Mouse (Mus musculus) liver, adult 2 months (tissue): Measurements from ENCODE around the gene Agap3.

Experiments
- CTCF ChIP-seq: fragments of 200-500 bp; IDR thresholded peaks from 2 replicates; pipeline ENCODE4 v1.5.1; 2011; ENCODE audit warnings: low read depth, low read length, control low read depth
- POLR2A ChIP-seq: fragments of 200-500 bp; IDR thresholded peaks from 2 replicates; pipeline ENCODE4 v1.6.1; 2011; ENCODE audit warnings: low read length, control low read depth; ENCODE audit not compliant: insufficient read depth; ENCODE audit errors: extremely low read depth

DNA sequence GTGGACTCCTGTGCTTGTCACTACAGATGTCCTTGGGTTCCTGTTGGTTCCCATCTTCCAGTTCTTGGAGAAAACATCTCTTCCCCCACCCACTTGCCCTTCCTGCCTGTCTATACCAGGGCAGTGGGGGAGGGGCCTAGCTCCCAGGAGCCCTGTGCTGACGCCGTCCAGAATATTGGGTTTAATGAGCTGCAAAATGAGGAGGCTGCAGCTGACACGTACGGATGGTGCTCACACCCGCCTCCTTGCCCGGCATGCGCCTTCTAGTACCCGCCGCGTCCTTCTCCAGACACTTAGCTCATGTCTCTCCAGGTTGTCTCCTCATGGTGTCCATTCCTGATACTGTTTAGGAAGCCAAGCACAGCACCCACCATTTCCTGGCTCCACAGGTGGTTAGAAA lies 47.1 kb downstream of the Agap3 start:
- no peak for TF ChIP-seq POLR2A
- TF ChIP-seq CTCF, result no peak
